Mouse (Mus musculus): ENCODE data around the gene Eif2s1.
A peak's percentile ranks its signal among the peaks of the same experiment; 100 is the strongest.
"Not testable (repeated sequence)": the region's sequence is repeated elsewhere in the genome, so short reads cannot be mapped to it uniquely, and the experiment has no call there.

Gene Eif2s1

GRCm38 (mm10) chr12:78914458-78914857 lies 52.8 kb downstream of the Eif2s1 start:
- peak in 1 of 2 experiments; percentile 16 for DNase-seq (ENCODE audit: low spot score in 2 of 2)

- DNase-seq (ENCODE audit: low spot score in 2 of 2), result no peak
These were observed 53.9 kb downstream of the Eif2s1 start for GRCm38 (mm10) chr12:78915561-78915960.

- no peak for DNase-seq (ENCODE audit: low spot score in 2 of 2)
These were observed 54.7 kb downstream of the Eif2s1 start for GRCm38 (mm10) chr12:78916278-78916677.

GRCm38 (mm10) chr12:78918227-78919078 lies 56.8 kb downstream of the Eif2s1 start:
- DNase-seq (ENCODE audit: low spot score in 2 of 2), result peak; percentile 79 to 80

GRCm38 (mm10) chr12:78919079-78919712 lies 57.6 kb downstream of the Eif2s1 start:
- DNase-seq (ENCODE audit: low spot score in 2 of 2), result peak; percentile 42 to 54

- no peak for DNase-seq (ENCODE audit: low spot score in 2 of 2)
These were observed 59.8 kb downstream of the Eif2s1 start for GRCm38 (mm10) chr12:78921421-78921820.

- no peak for DNase-seq (ENCODE audit: low spot score in 2 of 2)
These were observed 60.4 kb downstream of the Eif2s1 start for GRCm38 (mm10) chr12:78922058-78922457.

GRCm38 (mm10) chr12:78922977-78923376 lies 61.4 kb downstream of the Eif2s1 start:
- DNase-seq (ENCODE audit: low spot score in 2 of 2), result not testable (repeated sequence)

GRCm38 (mm10) chr12:78923539-78924189 lies 62.0 kb downstream of the Eif2s1 start:
- DNase-seq (ENCODE audit: low spot score in 2 of 2), result no peak

GRCm38 (mm10) chr12:78927287-78927686 lies 65.7 kb downstream of the Eif2s1 start:
- no peak for DNase-seq (ENCODE audit: low spot score in 2 of 2)

GRCm38 (mm10) chr12:78929900-78930299 lies 68.3 kb downstream of the Eif2s1 start:
- no peak for DNase-seq (ENCODE audit: low spot score in 2 of 2)

- DNase-seq (ENCODE audit: low spot score in 2 of 2), result no peak
These were observed 74.9 kb downstream of the Eif2s1 start for GRCm38 (mm10) chr12:78936494-78936893.

All from urinary bladder, postnatal 36 days (tissue).